Mouse (Mus musculus): Measurements from ENCODE around the gene Tcp1. TPM values are rescaled to one million over a fixed set of nuclear protein-coding genes. Genes with fewer than 3 reads are reported as not detected.

Tcp1 gene
- polyA plus RNA-seq, 1 experiment from 2014 or later = 558 TPM

Other genes with a start within 250 kb of the Tcp1 start
- gene Slc22a1, start 239.9 kb upstream of the Tcp1 start, polyA plus RNA-seq (2014; fragmentation: Nextera tagmentation; extraction: Ambion mirVana) = not detected in 2 replicates
- 16.9 and 18.7 TPM in 2 replicates for gene Igf2r, start 146.0 kb upstream of the Tcp1 start, polyA plus RNA-seq (2014; fragmentation: Nextera tagmentation; extraction: Ambion mirVana)
- 0.08 and 0.14 TPM in 2 replicates for gene Mas1, start 47.6 kb upstream of the Tcp1 start, polyA plus RNA-seq (2014; fragmentation: Nextera tagmentation; extraction: Ambion mirVana)
- gene Mrgprh, start 39.7 kb upstream of the Tcp1 start, polyA plus RNA-seq (2014; fragmentation: Nextera tagmentation; extraction: Ambion mirVana) = not detected in 2 replicates
- gene Pnldc1, start 5.5 kb upstream of the Tcp1 start, polyA plus RNA-seq (2014; fragmentation: Nextera tagmentation; extraction: Ambion mirVana) = 1.0 and 1.5 TPM in 2 replicates
- gene Mrpl18, start 644 bp downstream of the Tcp1 start, polyA plus RNA-seq (2014; fragmentation: Nextera tagmentation; extraction: Ambion mirVana) = 162 and 171 TPM in 2 replicates
- 0.71 and 1.2 TPM in 2 replicates for gene Acat3, start 24.9 kb downstream of the Tcp1 start, polyA plus RNA-seq (2014; fragmentation: Nextera tagmentation; extraction: Ambion mirVana)
- 244 and 372 TPM in 2 replicates for gene Acat2, start 45.0 kb downstream of the Tcp1 start, polyA plus RNA-seq (2014; fragmentation: Nextera tagmentation; extraction: Ambion mirVana)
- gene Wtap, start 78.5 kb downstream of the Tcp1 start, polyA plus RNA-seq (2014; fragmentation: Nextera tagmentation; extraction: Ambion mirVana) = 130 and 133 TPM in 2 replicates
- gene Sod2, start 91.1 kb downstream of the Tcp1 start, polyA plus RNA-seq (2014; fragmentation: Nextera tagmentation; extraction: Ambion mirVana) = 120 and 127 TPM in 2 replicates
- 0.25 TPM in 1 of 2 replicates, not detected in the other for gene Gpr31b, start 136.6 kb downstream of the Tcp1 start, polyA plus RNA-seq (2014; fragmentation: Nextera tagmentation; extraction: Ambion mirVana)
- 0.23 TPM in 1 of 2 replicates, not detected in the other for gene Tcp10b, start 145.4 kb downstream of the Tcp1 start, polyA plus RNA-seq (2014; fragmentation: Nextera tagmentation; extraction: Ambion mirVana)
- gene Unc93a, start 216.1 kb downstream of the Tcp1 start, polyA plus RNA-seq (2014; fragmentation: Nextera tagmentation; extraction: Ambion mirVana) = not detected in 2 replicates